Mouse (Mus musculus) heart, postnatal 14 days (tissue): ENCODE data around the gene Cd300lg. TPM values are rescaled to one million over a fixed set of nuclear protein-coding genes. Genes with fewer than 3 reads are reported as not detected.

ENCODE experiments used
- DNase-seq, 2 experiments: peaks; one replicate each; pipeline ENCODE4 v3.0.0; 2021 to 2022
- intact Hi-C: fragments of 180-260 bp; cut with DNase I; formaldehyde crosslinking; loops from one replicate; pipeline ENCODE4 v1.15.1; 2025
- total RNA-seq, 2 experiments: library from RNA; stranded (reverse); gene quantifications; 2 replicates each; pipeline ENCODE4 v1.2.3; 2021

Gene Cd300lg
- total RNA-seq, 2 experiments from 2014 or later: 61.8 to 69.1 TPM

DNA sequence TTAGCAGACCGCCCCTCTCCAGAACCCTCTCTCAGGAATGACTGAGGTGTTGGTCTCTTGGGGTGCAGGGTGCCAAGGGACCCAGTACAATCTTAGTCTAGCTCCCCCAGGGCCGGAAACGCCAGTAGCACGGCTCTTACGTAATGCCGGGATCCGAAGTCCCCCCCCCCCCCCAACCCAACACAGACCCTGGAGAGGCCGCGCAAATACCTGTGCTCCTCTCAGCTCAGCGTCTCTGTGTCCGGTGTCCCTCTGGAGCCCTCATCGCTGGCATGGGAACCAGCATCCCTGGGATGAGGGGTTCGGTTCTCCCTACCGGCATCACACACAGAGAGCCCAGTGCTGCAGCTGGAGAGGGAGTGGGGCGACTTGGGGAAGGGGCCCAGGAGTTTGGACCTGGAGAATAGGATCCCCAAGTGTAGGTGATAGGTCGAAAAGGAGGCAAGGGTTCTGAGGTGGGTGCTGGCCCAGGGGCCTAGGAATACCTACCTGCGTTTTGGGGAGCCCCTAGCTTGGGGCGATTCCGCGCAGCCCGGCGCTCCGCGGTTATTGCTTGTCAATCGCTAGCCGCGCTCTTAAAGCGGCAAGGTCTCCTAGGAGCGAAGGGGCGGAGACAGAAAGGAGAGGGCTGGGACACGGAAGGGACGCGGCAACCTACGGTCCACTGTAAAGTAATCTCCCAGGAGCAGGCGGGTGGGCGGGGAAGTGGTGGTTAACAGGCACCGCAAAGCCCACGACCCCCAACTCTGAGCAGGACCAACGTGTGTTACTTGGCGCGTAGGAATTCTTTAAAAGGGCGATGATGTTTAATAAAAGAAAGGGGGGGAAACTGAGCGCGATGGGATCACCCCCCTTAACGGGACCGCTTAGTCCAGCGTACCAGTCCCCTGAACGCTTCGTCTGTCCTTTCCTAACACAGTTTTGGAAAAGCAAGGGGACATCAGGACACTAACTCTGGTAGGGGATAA lies 46.9 kb downstream of the Cd300lg start, which contains the start of gene Mpp2:
Gene Mpp2 (minus strand): TSS at position 585 of the 968 bp plus-strand sequence.
- intact Hi-C loops: loop anchor here (2.0 kb wide), 1 partner anchor 27 kb away; no protein-coding TSS in a partner anchor
- peak; percentile 58 to 67 for DNase-seq

DNA sequence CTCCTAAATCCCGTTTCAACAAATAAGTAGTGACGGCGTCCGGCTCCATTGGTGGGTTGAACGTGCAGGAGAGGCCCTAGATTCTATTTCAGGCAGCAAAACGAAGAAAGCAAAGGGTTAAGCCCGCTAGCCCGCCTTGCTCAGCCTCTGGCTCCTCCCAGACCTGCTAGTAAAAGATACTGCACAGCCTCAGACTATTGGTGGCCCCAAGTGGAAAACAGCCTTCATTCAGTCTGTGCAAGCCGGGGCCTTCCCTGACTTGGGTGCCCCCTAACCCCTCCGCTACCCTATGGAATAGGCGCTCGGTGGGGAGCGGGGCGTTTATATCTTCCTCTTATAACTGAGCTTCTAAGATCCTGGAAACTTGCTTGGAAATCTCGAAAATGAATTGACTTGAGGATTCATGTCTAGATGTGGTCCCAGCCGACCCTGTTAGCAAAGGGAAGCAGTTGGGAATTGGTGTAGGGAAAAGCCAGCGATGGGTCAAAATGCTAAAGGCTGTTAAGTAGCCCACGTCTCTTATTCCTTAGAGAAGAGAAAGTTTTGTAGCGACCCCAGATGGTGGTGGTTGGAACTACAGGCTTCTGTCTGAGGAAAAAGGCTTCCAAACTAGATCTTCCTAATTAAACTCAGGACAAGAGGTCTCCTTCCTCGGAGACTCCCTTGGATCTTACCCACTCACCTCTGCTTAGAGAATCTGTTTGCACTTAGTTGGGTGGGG lies 47.9 kb downstream of the Cd300lg start:
- intact Hi-C loops: loop anchor here (2.0 kb wide), 1 partner anchor 28 kb away; no protein-coding TSS in a partner anchor
- peak; percentile 36 to 68 for DNase-seq

DNA sequence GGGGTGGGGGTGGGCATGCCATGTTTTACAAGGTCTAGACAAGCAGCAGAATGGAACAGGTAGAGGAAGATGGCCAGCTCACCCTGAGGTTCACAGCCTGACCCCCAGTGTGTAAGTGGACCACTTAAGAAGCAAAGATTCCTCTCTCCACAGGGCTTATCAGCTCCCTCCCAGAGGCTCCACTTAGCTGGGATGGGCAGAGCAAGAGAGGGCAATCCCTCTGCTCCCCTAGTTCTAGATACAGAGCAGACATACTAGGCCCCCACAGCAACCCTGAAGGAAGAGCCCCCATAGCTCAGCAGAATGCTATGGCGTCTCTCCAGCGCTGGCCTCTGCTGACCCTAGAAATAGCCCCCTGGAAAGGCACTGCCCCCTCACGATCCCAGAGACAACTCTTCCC lies 54.4 kb downstream of the Cd300lg start:
- no peak for DNase-seq
- intact Hi-C loops: no loop called here

GRCm38 (mm10) chr11:102096446-102096845 lies 55.1 kb downstream of the Cd300lg start:
- intact Hi-C loops: no loop called here
- no peak for DNase-seq

DNA sequence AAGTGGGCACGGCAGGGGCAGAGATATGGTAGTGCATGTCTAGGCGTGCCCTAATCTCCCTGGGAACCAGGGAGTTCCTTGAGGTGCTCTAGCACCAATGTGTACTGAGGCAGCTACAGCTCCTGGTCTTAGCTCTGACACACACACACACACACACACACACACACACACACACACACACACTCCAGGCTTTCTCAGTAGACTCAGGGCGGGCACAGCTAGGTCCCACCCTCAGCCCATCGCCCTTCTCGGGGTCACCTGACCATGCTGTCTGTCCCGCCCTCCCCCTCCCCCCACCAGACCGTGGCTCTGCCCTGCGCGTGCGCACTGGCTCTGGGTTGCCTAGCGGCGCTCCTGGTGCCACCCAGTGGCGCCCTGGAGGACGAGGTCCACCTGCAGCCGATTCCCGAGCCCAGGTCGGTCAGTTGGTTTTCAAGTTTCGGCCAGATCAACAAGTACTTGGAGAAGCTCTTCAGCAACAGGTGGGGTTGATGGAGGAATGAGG lies 55.6 kb downstream of the Cd300lg start:
- intact Hi-C loops: no loop called here
- DNase-seq: peak; percentile 61 to 72

DNA sequence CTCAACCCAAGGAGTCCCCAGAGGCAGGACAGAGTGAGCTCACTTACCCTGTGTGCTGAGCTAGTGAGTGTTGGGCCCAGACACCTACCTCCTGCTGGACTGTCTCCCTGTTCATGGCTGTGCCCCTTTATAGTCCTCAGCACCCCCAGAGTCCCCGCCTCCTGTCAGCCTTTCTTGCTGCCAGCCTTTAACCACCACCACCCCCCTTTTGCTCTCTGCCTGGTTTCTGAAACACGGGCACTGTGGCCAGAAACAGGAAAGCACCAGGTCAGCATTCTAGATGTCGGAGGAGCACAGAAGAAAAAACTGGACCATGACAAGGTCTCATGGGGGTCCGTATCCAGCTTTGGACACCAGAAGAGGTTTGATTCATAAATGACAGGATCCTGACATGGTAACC lies 59.9 kb downstream of the Cd300lg start, which contains the start of gene Ppy:
Gene Ppy (minus strand): TSS at position 101 of the 400 bp plus-strand sequence.
- intact Hi-C loops: no loop called here
- DNase-seq: no peak

DNA sequence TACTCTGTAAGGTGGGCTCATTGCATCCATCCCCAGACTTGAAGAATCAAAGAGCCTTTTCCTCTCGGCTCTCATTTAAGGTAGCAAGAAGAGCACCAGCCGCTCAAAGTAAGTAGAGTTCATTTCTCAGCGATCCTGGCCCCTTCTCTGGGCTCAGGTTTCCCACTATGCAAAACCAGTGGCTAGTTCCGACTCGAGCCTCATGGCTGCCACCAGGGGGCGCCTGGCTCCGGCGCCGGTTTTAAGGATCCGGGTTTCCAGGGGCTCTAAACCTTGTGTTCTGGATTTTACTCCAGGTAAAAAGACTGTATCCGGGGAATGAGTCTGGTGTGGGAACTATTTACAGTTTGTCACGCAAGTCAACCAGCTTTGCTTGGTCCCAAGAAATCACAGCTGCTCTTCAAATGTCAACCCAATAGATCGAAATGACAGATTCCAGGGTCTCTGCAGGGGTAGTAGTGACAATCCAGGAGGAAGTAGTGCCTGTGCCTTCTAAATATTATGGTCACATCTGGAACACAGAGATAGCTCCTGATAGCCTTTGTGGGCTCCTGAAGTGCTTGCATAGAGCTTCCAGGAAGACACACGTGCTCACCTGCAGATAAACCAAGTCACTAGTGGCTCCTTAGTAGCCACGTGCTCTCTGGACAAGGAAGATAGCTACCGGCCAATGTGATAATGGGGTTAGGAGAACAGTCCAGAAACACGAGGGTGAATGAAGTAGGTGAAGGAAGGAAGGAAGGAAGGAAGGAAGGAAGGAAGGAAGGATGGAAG lies 61.4 kb downstream of the Cd300lg start:
- DNase-seq: peak; percentile 76 to 86
- intact Hi-C loops: loop anchor here (1.0 to 2.0 kb wide), 2 partner anchors 36 to 164 kb away; no protein-coding TSS in a partner anchor

Other genes with a start within 250 kb of the Cd300lg start
- gene Meox1, start 147.1 kb upstream of the Cd300lg start, total RNA-seq: 10 to 100 TPM; 13.4 to 18.0 TPM
- gene Sost, start 74.5 kb upstream of the Cd300lg start, total RNA-seq: 1 to 10 TPM in 1 of 2 experiments, under 1 TPM in 1; 0.68 to 1.3 TPM
- gene Cfap97d1, start 57.2 kb upstream of the Cd300lg start, total RNA-seq: not detected
- 100 to 1,000 TPM; 130 to 137 TPM for gene Dusp3, start 54.5 kb upstream of the Cd300lg start, total RNA-seq
- gene Mpp3, start 13.0 kb upstream of the Cd300lg start, total RNA-seq: 1 to 10 TPM; 4.3 to 5.2 TPM
- gene Mpp2, start 47.0 kb downstream of the Cd300lg start, total RNA-seq: 1 to 10 TPM; 2.7 to 3.8 TPM
- not detected for gene Ppy, start 59.8 kb downstream of the Cd300lg start, total RNA-seq
- not detected for gene Pyy, start 66.3 kb downstream of the Cd300lg start, total RNA-seq
- gene Nags, start 104.0 kb downstream of the Cd300lg start, total RNA-seq: not detected
- 10 to 100 TPM; 14.5 TPM for gene Tmem101, start 114.9 kb downstream of the Cd300lg start, total RNA-seq
- 10 to 100 TPM; 44.4 to 47.6 TPM for gene Lsm12, start 143.8 kb downstream of the Cd300lg start, total RNA-seq
- 10 to 100 TPM; 35.0 to 35.7 TPM for gene G6pc3, start 148.1 kb downstream of the Cd300lg start, total RNA-seq
- gene Hdac5, start 188.7 kb downstream of the Cd300lg start, total RNA-seq: 100 to 1,000 TPM; 122 to 138 TPM
- under 1 TPM; 0.74 to 0.83 TPM for gene BC030867, start 207.4 kb downstream of the Cd300lg start, total RNA-seq
- gene Asb16, start 227.2 kb downstream of the Cd300lg start, total RNA-seq: under 1 TPM; 0.61 to 0.62 TPM
- gene Tmub2, start 243.4 kb downstream of the Cd300lg start, total RNA-seq: 10 to 100 TPM; 26.6 TPM